Mouse (Mus musculus): ENCODE measurements around the gene Olfr1418.

Olfr1418 gene

DNA sequence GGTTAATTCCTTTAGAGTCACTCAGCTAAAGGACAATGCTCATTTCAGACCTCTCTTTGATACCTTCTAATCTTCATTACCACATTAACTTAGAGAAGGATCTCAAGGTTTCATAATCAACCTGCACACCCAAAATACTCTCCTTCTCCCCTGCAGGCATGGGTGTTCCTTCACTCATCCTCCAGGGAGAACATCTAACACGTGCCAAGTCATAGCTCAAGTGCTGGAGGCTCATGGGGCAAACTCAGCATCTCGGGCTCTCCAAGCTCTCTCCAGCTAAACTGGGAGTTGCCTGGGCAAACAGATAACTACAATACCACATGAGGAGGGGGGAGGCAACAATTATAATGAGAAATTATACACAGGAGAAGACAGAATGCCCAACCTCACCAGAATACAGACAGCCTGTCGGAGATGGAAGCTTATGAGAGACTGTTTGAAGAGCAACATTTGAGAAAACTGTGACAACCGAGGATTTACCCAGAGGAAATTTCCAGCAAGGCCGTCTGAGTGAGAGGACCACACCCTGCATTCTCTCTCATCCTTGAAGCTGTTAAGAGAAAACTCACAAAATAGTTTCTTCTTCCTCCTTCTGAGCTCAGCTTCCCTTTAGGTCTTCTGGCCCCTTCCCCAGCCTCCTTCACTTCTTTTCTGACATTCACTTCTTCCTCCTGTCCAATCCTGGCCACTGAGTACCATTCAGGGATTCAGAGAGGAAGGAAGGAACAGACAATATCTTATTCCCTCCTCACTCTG lies 50.7 kb downstream of the Olfr1418 start:
- DNase-seq: no peak

DNA sequence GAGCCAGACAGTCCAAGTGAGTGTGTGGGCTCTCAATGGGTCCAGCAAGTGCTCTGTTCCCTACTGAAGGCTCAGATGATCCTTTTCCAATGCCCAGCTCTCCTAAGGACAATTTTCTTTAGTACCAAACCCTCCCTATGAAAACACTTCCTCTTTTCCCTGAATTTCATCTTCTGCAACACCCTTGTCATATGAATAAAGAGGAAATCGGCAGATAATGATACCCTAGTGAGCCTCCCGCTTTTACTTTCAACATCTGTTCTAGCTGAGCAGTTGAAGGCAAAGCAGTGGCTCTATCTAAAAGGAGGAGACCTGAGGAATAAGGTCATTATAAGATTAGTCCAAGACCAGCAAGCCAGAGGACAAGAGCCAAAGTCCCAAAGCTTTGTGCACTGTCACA lies 52.4 kb downstream of the Olfr1418 start:
- DNase-seq: no peak

DNA sequence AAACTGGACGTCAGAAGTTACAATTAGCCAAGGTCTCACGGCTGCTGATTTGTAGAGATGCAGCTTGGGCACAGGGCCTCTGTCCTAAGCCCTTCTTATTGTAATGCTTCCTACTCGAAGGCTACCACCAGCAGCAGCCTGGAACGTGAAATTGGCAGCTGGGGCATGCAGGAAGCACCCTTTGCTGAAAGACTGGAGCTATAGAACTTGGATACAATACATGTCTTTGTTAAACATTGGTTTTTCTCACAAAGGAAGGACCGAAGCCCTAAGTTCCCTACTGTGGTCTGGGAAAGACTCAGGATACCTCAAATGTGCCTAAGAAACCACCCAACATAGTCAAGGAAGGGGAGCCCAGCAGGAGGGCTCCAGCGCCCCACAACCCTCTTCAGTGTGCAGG lies 53.0 kb downstream of the Olfr1418 start:
- no peak for DNase-seq

DNA sequence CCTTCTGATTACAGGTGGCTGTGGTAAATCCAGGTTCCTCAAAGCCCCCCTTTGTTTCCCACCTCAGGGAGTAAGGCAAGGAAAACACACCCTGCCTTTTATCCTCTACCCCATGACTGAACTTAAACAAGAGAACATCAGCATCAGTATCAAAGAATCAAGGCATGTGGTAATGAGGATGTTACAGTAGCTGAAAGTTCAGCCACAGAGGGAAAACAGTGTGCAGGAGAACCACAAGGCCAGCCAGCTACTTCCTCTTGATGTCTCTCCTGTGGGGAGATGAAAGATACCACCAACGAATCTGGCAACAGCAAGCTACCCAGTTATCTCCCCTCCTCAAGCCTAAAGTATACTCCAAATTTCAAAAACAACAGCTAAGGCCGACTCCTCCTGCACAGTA lies 53.6 kb downstream of the Olfr1418 start:
- no peak for DNase-seq

DNA sequence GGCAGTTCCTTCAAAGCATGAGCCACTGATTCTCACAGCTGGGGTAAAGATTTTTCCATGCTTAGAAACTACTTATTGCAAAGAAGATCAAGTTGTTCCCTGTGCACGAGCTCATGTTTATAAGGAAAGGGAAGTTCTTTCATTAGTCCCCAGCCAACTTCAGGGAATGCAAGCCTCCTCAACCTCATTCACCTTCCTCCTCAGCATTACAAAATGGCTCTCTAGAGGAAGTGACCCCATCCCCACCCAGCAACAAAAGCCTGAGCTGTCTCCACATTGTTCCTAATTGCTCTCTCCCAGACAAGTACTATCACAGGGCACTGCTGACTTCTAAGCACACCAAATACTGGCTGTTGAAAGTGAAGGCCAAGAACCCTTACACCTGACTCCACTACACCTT lies 56.4 kb downstream of the Olfr1418 start:
- no peak for DNase-seq

Data from retina, postnatal 1 day (tissue).